Mouse (Mus musculus): ENCODE results near the gene Cytl1.

The Cytl1 gene

GRCm38 (mm10) chr5:37769031-37769430 is 33.7 kb downstream of the Cytl1 start:
- DNase-seq (ENCODE audit: extremely low read depth, low read depth, low spot score) = no peak

- DNase-seq (ENCODE audit: extremely low read depth, low read depth, low spot score) = no peak
These were observed 35.6 kb downstream of the Cytl1 start for GRCm38 (mm10) chr5:37770870-37771269.

GRCm38 (mm10) chr5:37774011-37774410 is 38.7 kb downstream of the Cytl1 start:
- DNase-seq (ENCODE audit: extremely low read depth, low read depth, low spot score) = no peak

- no peak for DNase-seq (ENCODE audit: extremely low read depth, low read depth, low spot score)
These were observed 40.4 kb downstream of the Cytl1 start for GRCm38 (mm10) chr5:37775681-37776080.

GRCm38 (mm10) chr5:37783306-37783705 is 48.0 kb downstream of the Cytl1 start:
- no peak for DNase-seq (ENCODE audit: extremely low read depth, low read depth, low spot score)

- DNase-seq (ENCODE audit: extremely low read depth, low read depth, low spot score) = no peak
These were observed 49.6 kb downstream of the Cytl1 start for GRCm38 (mm10) chr5:37784847-37785391.
